Mouse (Mus musculus): ENCODE results near the gene Cd164l2. TPM values are rescaled to one million over a fixed set of nuclear protein-coding genes. Genes with fewer than 3 reads are reported as not detected.
A peak's percentile ranks its signal among the peaks of the same experiment; 100 is the strongest.

The Cd164l2 gene
- polyA plus RNA-seq, 2 experiments = 0.06 TPM; not detected in 1

DNA sequence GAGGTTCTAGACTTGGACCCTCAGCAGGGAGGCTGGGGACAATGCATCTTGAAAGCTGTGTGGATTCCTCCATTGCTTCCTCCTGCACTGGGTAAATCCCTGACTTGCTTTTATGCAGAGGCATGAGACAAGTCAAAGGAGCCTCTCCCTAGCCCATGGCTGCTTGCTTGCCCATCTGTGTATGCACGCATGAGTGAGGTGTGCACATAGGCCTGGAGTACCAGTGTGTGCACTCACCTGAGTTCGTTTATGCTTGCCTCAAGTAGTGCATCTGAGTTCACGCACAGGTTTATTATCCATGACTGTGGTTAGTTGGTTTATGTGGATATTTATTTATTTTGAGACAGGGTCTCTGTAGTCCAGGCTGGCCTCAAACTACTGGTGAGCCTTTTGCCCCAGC, 9.7 kb upstream of the Cd164l2 start:
- Histone ChIP-seq H3K9ac (replicated peaks) (no peak overlapping the region), H3K27ac (no peak overlapping the region), H3K27me3 (ENCODE audit: control insufficient read depth, insufficient read depth, low read length) (no peaks in the 10 kb centered on the region), H3K4me3 (ENCODE audit: insufficient read depth in 1 of 2, low read depth in 2 of 2, low read length in 2 of 2) (no peak overlapping the region), H3K4me2 (ENCODE audit: low read depth) (no peak overlapping the region), H3K9me3 (ENCODE audit: control insufficient read depth, low read length) (no peaks in the 10 kb centered on the region), H3K4me1 (replicated peaks; ENCODE audit: control insufficient read depth in 2 of 2, insufficient read depth in 2 of 2, low read length in 1 of 2) (no peaks in the 10 kb centered on the region), H3K36me3 (replicated peaks; ENCODE audit: control insufficient read depth, insufficient read depth, low read depth) (no peaks in the 10 kb centered on the region)
- 80% methylated on average over 3 of the region's 3 CpGs for WGBS (ENCODE audit: insufficient replicate concordance)
- no peak for TF ChIP-seq CTCF (IDR thresholded peaks at IDR 0.05; ENCODE audit: low read depth)
- TF ChIP-seq EP300 (IDR thresholded peaks at IDR 0.05; ENCODE audit: low read depth) = no peak
- DNase-seq (ENCODE audit: low read depth in 3 of 3, low spot score in 3 of 3) = no peak
- ATAC-seq (ENCODE audit: insufficient read depth) = no peak

DNA sequence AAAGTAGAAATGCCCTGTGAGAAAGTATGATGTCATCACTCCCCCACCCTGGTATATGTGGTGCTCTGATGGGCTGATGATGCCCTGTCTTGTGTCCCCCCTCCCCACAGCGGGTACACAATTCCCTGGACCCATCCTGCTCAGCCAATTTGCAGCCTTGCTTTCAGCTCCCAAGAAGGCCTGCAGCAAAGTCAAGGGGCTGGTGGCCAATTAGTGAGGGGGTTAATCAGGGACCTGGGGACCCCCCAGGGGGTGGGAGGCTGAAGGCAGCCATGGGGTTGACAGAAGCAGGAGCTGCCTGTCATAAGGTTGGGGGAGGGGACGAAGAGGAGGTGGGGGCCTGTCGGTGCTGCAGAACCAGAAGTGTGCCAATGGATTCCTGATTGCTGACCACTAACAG, 8.3 kb upstream of the Cd164l2 start:
- Histone ChIP-seq H3K9me3 (ENCODE audit: control insufficient read depth, low read length) (no peaks in the 10 kb centered on the region), H3K4me1 (replicated peaks; ENCODE audit: control insufficient read depth in 2 of 2, insufficient read depth in 2 of 2, low read length in 1 of 2) (no peaks in the 10 kb centered on the region), H3K4me2 (ENCODE audit: low read depth) (no peak overlapping the region)

DNA sequence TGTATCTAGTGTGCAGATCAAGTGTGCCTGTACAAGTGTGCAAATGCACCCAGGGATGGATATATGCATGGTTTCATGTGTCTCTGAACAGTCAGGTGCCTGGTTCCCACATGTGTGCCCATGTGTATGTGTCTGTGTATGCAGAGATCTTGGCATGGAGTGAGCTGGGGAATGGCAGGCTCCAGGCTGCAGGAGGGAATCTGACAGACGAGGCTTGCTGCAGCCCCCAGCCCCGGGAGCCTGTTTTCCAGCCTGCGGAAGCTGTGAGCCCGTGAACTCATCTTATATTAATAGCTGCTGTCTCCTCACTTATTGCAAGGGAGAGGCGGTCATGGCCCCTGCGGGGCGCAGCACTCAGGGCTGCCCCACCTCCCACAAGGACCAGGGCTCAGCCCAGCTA, 7.6 kb upstream of the Cd164l2 start:
- ATAC-seq (ENCODE audit: insufficient read depth) (no peak), DNase-seq (ENCODE audit: low read depth in 3 of 3, low spot score in 3 of 3) (no peak)
- no peaks in the 10 kb centered on the region for H3K9me3 ChIP-seq (ENCODE audit: control insufficient read depth, low read length)
- WGBS (ENCODE audit: insufficient replicate concordance) = 64% methylated on average over 7 of the region's 7 CpGs
- H3K27me3 ChIP-seq (ENCODE audit: control insufficient read depth, insufficient read depth, low read length) = no peaks in the 10 kb centered on the region
- no peaks in the 10 kb centered on the region for H3K4me1 ChIP-seq (replicated peaks; ENCODE audit: control insufficient read depth in 2 of 2, insufficient read depth in 2 of 2, low read length in 1 of 2)
- no peak overlapping the region for H3K4me2 ChIP-seq (ENCODE audit: low read depth)
- H3K27ac ChIP-seq = no peak overlapping the region
- no peaks in the 10 kb centered on the region for H3K36me3 ChIP-seq (replicated peaks; ENCODE audit: control insufficient read depth, insufficient read depth, low read depth)
- H3K4me3 ChIP-seq (ENCODE audit: insufficient read depth in 1 of 2, low read depth in 2 of 2, low read length in 2 of 2) = no peak overlapping the region
- H3K9ac ChIP-seq (replicated peaks) = no peak overlapping the region
- TF ChIP-seq CTCF (IDR thresholded peaks at IDR 0.05; ENCODE audit: low read depth) (no peak), EP300 (IDR thresholded peaks at IDR 0.05; ENCODE audit: low read depth) (no peak)

More for the DNA sequence above, 8.3 kb upstream of the Cd164l2 start:
- H3K27me3 ChIP-seq (ENCODE audit: control insufficient read depth, insufficient read depth, low read length) = no peaks in the 10 kb centered on the region
- no peak for TF ChIP-seq EP300 (IDR thresholded peaks at IDR 0.05; ENCODE audit: low read depth)
- no peak for TF ChIP-seq CTCF (IDR thresholded peaks at IDR 0.05; ENCODE audit: low read depth)
- H3K4me3 ChIP-seq (ENCODE audit: insufficient read depth in 1 of 2, low read depth in 2 of 2, low read length in 2 of 2) = no peak overlapping the region
- no peaks in the 10 kb centered on the region for H3K36me3 ChIP-seq (replicated peaks; ENCODE audit: control insufficient read depth, insufficient read depth, low read depth)
- 48% methylated on average over 3 of the region's 3 CpGs for WGBS (ENCODE audit: insufficient replicate concordance)
- DNase-seq (ENCODE audit: low read depth in 3 of 3, low spot score in 3 of 3) = no peak
- ATAC-seq (ENCODE audit: insufficient read depth) = no peak
- no peak overlapping the region for H3K27ac ChIP-seq
- H3K9ac ChIP-seq (replicated peaks) = no peak overlapping the region

DNA sequence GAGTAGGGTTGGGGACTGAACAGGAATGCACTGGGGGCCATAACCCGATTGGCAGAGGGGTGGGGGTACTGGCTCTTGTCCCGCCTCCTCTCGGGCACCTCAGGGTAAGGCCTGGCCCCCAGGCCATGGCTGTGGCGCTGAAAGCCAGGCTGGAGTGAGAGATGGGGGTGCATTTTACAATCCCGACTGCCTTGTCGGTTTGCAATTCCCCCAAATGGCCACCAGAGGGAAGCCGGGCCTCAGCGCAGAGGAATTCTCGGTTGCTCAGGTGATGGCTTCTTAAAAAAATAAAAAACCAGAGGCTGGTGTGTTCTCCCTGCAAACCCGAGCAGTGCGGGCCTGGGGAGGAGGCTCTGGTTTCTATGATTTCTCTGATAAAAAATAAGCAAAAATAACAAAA, 2.6 kb upstream of the Cd164l2 start:
- Histone ChIP-seq H3K36me3 (replicated peaks; ENCODE audit: control insufficient read depth, insufficient read depth, low read depth) (no peaks in the 10 kb centered on the region), H3K27me3 (ENCODE audit: control insufficient read depth, insufficient read depth, low read length) (peaks cover 33% of the 10 kb centered on the region), H3K4me2 (ENCODE audit: low read depth) (no peak overlapping the region), H3K4me3 (ENCODE audit: insufficient read depth in 1 of 2, low read depth in 2 of 2, low read length in 2 of 2) (no peak overlapping the region), H3K9me3 (ENCODE audit: control insufficient read depth, low read length) (no peaks in the 10 kb centered on the region), H3K4me1 (replicated peaks; ENCODE audit: control insufficient read depth in 2 of 2, insufficient read depth in 2 of 2, low read length in 1 of 2) (peaks cover 0 to 5% of the 10 kb centered on the region in 2 experiments; a peak in 2 of 4 replicates), H3K9ac (replicated peaks) (no peak overlapping the region), H3K27ac (no peak overlapping the region)
- TF ChIP-seq CTCF (IDR thresholded peaks at IDR 0.05; ENCODE audit: low read depth) (peak; percentile 92), EP300 (IDR thresholded peaks at IDR 0.05; ENCODE audit: low read depth) (no peak)
- ATAC-seq (ENCODE audit: insufficient read depth) (no peak), DNase-seq (ENCODE audit: low read depth in 3 of 3, low spot score in 3 of 3) (peak in 1 of 3 experiments; percentile 48)
- WGBS (ENCODE audit: insufficient replicate concordance) = 3% methylated on average over 11 of the region's 11 CpGs

DNA sequence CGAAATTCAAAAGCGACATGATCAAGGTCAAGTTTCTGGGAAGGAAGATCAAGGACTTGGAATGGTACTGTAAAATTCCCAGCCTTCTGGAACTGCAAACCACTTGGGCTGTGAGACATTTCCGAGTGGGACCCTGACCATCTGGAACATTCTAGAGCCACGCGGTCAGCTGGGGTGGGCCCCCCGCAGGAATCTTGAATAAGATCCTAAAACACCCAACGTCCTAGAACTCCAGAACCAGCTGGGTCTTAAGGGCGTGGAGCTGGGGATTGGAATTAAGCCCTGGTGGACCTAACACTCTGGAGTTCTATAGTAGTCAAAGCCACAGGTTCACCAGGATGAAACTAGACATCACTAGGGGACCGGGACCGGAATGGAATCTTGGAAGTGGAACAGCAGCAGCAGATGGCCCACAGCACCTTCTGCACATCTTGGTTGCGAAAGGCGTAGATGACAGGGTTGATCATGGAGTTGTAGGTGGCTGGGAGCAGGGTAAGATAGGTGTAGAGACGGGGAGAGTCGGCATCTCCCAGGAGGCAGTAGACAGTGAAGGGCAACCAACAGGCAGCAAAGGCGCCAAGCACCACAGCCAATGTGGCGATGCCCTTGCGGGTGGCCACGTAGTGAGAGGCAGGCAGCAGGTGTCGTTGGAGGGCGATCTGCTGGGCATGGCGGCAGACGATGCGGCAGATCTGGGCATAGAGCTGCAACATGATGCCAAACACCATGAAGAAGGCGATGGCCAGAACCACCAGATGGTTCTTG, 1.7 kb upstream of the Cd164l2 start:
- Histone ChIP-seq H3K9me3 (ENCODE audit: control insufficient read depth, low read length) (no peaks in the 10 kb centered on the region), H3K4me1 (replicated peaks; ENCODE audit: control insufficient read depth in 2 of 2, insufficient read depth in 2 of 2, low read length in 1 of 2) (peaks cover 0 to 5% of the 10 kb centered on the region in 2 experiments; a peak in 2 of 4 replicates), H3K4me3 (ENCODE audit: insufficient read depth in 1 of 2, low read depth in 2 of 2, low read length in 2 of 2) (no peak overlapping the region), H3K27ac (no peak overlapping the region), H3K4me2 (ENCODE audit: low read depth) (no peak overlapping the region), H3K36me3 (replicated peaks; ENCODE audit: control insufficient read depth, insufficient read depth, low read depth) (no peaks in the 10 kb centered on the region), H3K27me3 (ENCODE audit: control insufficient read depth, insufficient read depth, low read length) (peaks cover 35% of the 10 kb centered on the region), H3K9ac (replicated peaks) (no peak overlapping the region)
- DNase-seq (ENCODE audit: low read depth in 3 of 3, low spot score in 3 of 3) = no peak
- no peak for ATAC-seq (ENCODE audit: insufficient read depth)
- 78% methylated on average over 24 of the region's 24 CpGs for WGBS (ENCODE audit: insufficient replicate concordance)
- no peak for TF ChIP-seq CTCF (IDR thresholded peaks at IDR 0.05; ENCODE audit: low read depth)
- TF ChIP-seq EP300 (IDR thresholded peaks at IDR 0.05; ENCODE audit: low read depth) = no peak

Data from liver, embryonic 14.5 days (tissue).